Mouse (Mus musculus): ENCODE measurements around the gene Htra3.

Gene Htra3

GRCm38 (mm10) chr5:35652319-35652718, 27.3 kb downstream of the Htra3 start:
- DNase-seq, result no peak

- no peak for DNase-seq
These were observed 31.4 kb downstream of the Htra3 start for GRCm38 (mm10) chr5:35648230-35648629.

- DNase-seq, result peak; percentile 69
These were observed 32.0 kb downstream of the Htra3 start for GRCm38 (mm10) chr5:35647562-35647961.

- DNase-seq, result peak; percentile 47
These were observed 32.7 kb downstream of the Htra3 start for GRCm38 (mm10) chr5:35646927-35647326.

GRCm38 (mm10) chr5:35645938-35646493, 33.6 kb downstream of the Htra3 start:
- peak; percentile 50 for DNase-seq

- DNase-seq, result no peak
These were observed 35.5 kb downstream of the Htra3 start for GRCm38 (mm10) chr5:35644082-35644481.

- DNase-seq, result no peak
These were observed 36.1 kb downstream of the Htra3 start for GRCm38 (mm10) chr5:35643401-35644048.

- peak; percentile 42 for DNase-seq
These were observed 37.5 kb downstream of the Htra3 start for GRCm38 (mm10) chr5:35641961-35642584.

- DNase-seq, result peak; percentile 60
These were observed 43.6 kb downstream of the Htra3 start for GRCm38 (mm10) chr5:35636016-35636415.

GRCm38 (mm10) chr5:35632841-35633240, 46.7 kb downstream of the Htra3 start:
- no peak for DNase-seq

- DNase-seq, result no peak
These were observed 47.8 kb downstream of the Htra3 start for GRCm38 (mm10) chr5:35631755-35632154.

- DNase-seq, result peak; percentile 60
These were observed 48.4 kb downstream of the Htra3 start for GRCm38 (mm10) chr5:35631224-35631623.

GRCm38 (mm10) chr5:35630706-35631105, 48.9 kb downstream of the Htra3 start:
- no peak for DNase-seq

GRCm38 (mm10) chr5:35629333-35629732, 50.2 kb downstream of the Htra3 start:
- DNase-seq, result no peak

- DNase-seq, result peak; percentile 36
These were observed 50.9 kb downstream of the Htra3 start for GRCm38 (mm10) chr5:35628685-35629084.

- DNase-seq, result no peak
These were observed 52.2 kb downstream of the Htra3 start for GRCm38 (mm10) chr5:35627307-35627840.

GRCm38 (mm10) chr5:35626408-35626807, 53.2 kb downstream of the Htra3 start:
- no peak for DNase-seq

GRCm38 (mm10) chr5:35624751-35625239, 54.8 kb downstream of the Htra3 start:
- DNase-seq, result peak; percentile 79

- DNase-seq, result no peak
These were observed 55.8 kb downstream of the Htra3 start for GRCm38 (mm10) chr5:35623831-35624230.

GRCm38 (mm10) chr5:35621114-35621513, 58.5 kb downstream of the Htra3 start:
- no peak for DNase-seq

GRCm38 (mm10) chr5:35616943-35617342, 62.6 kb downstream of the Htra3 start:
- no peak for DNase-seq

- no peak for DNase-seq
These were observed 66.9 kb downstream of the Htra3 start for GRCm38 (mm10) chr5:35612722-35613121.

GRCm38 (mm10) chr5:35611900-35612299, 67.7 kb downstream of the Htra3 start:
- DNase-seq, result peak; percentile 28

GRCm38 (mm10) chr5:35611170-35611569, 68.4 kb downstream of the Htra3 start:
- DNase-seq, result no peak
